In the genomic region with DNA sequence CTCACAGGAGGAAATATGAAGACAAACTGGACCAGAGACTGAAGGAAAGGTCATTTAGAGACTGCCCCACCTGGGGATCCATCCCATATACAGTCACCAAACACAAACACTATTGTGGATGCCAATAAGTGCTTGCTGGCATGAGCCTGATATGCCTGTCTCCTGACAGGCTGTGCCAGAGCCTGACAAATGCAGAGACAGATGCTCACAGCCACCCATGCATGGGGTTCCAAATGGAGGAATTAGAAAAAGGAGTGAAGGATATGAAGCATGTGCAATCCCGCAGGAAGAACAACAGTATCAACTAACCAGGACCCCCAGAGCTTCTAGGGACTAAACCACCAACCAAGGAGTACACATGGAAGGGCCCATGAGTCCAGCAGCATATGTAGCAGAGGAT, we compare ENCODE assay signal across 16 mouse cellular contexts.
"Had no signal": no experiment of that assay in that cellular context is flagged by ENCODE, and none has a peak within 500 bp of the region (broad histone marks: within the 10 kb centered on the region; RNA-seq: fewer than 3 reads in every experiment).

No protein-coding gene starts in this region.

- DNase-seq: kidney, adult 2 months; kidney, postnatal 25 days; left cerebral cortex, postnatal 4 days; lung, adult 2 months; lung, postnatal 4 days; retina, postnatal 1 day; right cerebral cortex, postnatal 4 days; thymus, adult 2 months; thymus, postnatal 25 days had no signal

- ATAC-seq: intestine, embryonic 16.5 days; lung, postnatal 0 days; midbrain, embryonic 15.5 days had no signal

- H3K27ac ChIP-seq: limb, embryonic 13.5 days; liver, embryonic 14.5 days; midbrain, embryonic 15.5 days; neural tube, embryonic 12.5 days; stomach, embryonic 15.5 days had no signal

- H3K4me3 ChIP-seq: limb, embryonic 13.5 days; midbrain, embryonic 15.5 days; neural tube, embryonic 12.5 days; stomach, embryonic 15.5 days had no signal
